Mouse (Mus musculus): ENCODE data around the gene Rpap2. TPM values are rescaled to one million over a fixed set of nuclear protein-coding genes. Genes with fewer than 3 reads are reported as not detected.

The Rpap2 gene
- total and polyA plus RNA-seq, 3 experiments = 10.8 to 13.8 TPM; not detected in 1

- Histone ChIP-seq H3K4me3 (ENCODE audit: control insufficient read depth in 1 of 2, insufficient read depth in 1 of 2, low read depth in 2 of 2, low read length in 2 of 2) (no peak overlapping the region), H3K9ac (ENCODE audit: control insufficient read depth, low read depth, low read length, poor library complexity, severe bottlenecking) (no peak overlapping the region), H3K4me1 (ENCODE audit: control insufficient read depth in 1 of 2, insufficient read depth in 2 of 2, low read length in 2 of 2) (no peaks in the 10 kb centered on the region), H3K36me3 (ENCODE audit: control insufficient read depth in 1 of 2, insufficient read depth in 2 of 2, low read length in 2 of 2) (peaks cover 0 to 2% of the 10 kb centered on the region in 2 experiments; a peak in 2 of 4 replicates), H3K27ac (ENCODE audit: control insufficient read depth, low read depth, low read length) (no peak overlapping the region), H3K27me3 (ENCODE audit: control insufficient read depth in 1 of 2, insufficient read depth in 2 of 2, low read length in 2 of 2) (no peaks in the 10 kb centered on the region), H3K9me3 (replicated peaks; ENCODE audit: insufficient read depth, low read length) (no peaks in the 10 kb centered on the region), H3K79me2 (ENCODE audit: control insufficient read depth, insufficient read depth, low read length, poor library complexity) (no peaks in the 10 kb centered on the region)
- peak; percentile 75 for DNase-seq (ENCODE audit: low read depth, low spot score)
- TF ChIP-seq CTCF (IDR thresholded peaks at IDR 0.05 in 2 of 3, conservative IDR thresholded peaks at IDR 0.05 in 1 of 3; ENCODE audit: control insufficient read depth in 1 of 3, insufficient read depth in 1 of 3, low read depth in 2 of 3, low read length in 3 of 3, poor library complexity in 1 of 3, severe bottlenecking in 1 of 3) (peak; percentile 72 to 84 (median 83)), RAD21 (IDR thresholded peaks at IDR 0.05; ENCODE audit: low read depth, low read length) (peak; percentile 90), SMC3 (IDR thresholded peaks at IDR 0.05; ENCODE audit: low read depth, low read length) (peak; percentile 90), ZC3H11A (IDR thresholded peaks at IDR 0.05; ENCODE audit: low read depth, low read length) (peak; percentile 86), POLR2AphosphoS2 (IDR thresholded peaks at IDR 0.05; ENCODE audit: low read length) (no peak), USF2 (IDR thresholded peaks at IDR 0.05; ENCODE audit: borderline replicate concordance in 1 of 2, insufficient read depth in 1 of 2, low read depth in 1 of 2, low read length in 2 of 2) (no peak), MYB (IDR thresholded peaks at IDR 0.05; ENCODE audit: low read depth, low read length) (no peak)
Measured at GRCm38 (mm10) chr5:107611224-107611623, 14.1 kb downstream of the Rpap2 start.

- Histone ChIP-seq H3K27ac (ENCODE audit: control insufficient read depth, low read depth, low read length) (no peak overlapping the region), H3K9ac (ENCODE audit: control insufficient read depth, low read depth, low read length, poor library complexity, severe bottlenecking) (no peak overlapping the region), H3K79me2 (ENCODE audit: control insufficient read depth, insufficient read depth, low read length, poor library complexity) (no peaks in the 10 kb centered on the region), H3K27me3 (ENCODE audit: control insufficient read depth in 1 of 2, insufficient read depth in 2 of 2, low read length in 2 of 2) (no peaks in the 10 kb centered on the region), H3K9me3 (replicated peaks; ENCODE audit: insufficient read depth, low read length) (no peaks in the 10 kb centered on the region), H3K4me1 (ENCODE audit: control insufficient read depth in 1 of 2, insufficient read depth in 2 of 2, low read length in 2 of 2) (peaks cover 11 to 15% of the 10 kb centered on the region in 2 experiments), H3K4me3 (ENCODE audit: control insufficient read depth in 1 of 2, insufficient read depth in 1 of 2, low read depth in 2 of 2, low read length in 2 of 2) (no peak overlapping the region), H3K36me3 (ENCODE audit: control insufficient read depth in 1 of 2, insufficient read depth in 2 of 2, low read length in 2 of 2) (peaks cover 0 to 13% of the 10 kb centered on the region in 2 experiments; a peak in 2 of 4 replicates)
- DNase-seq (ENCODE audit: low read depth, low spot score) = no peak
- TF ChIP-seq ZNF384 (IDR thresholded peaks at IDR 0.05; ENCODE audit: low read depth, low read length) (no peak), POLR2AphosphoS5 (IDR thresholded peaks at IDR 0.05; ENCODE audit: borderline replicate concordance, low read depth, low read length) (no peak), EP300 (IDR thresholded peaks at IDR 0.05; ENCODE audit: low read depth in 1 of 2, low read length in 2 of 2) (no peak), MYC (IDR thresholded peaks at IDR 0.05; ENCODE audit: low read depth, low read length) (no peak), NRF1 (IDR thresholded peaks at IDR 0.05; ENCODE audit: insufficient read depth, low read depth, low read length, poor library complexity, severe bottlenecking) (no peak)
Measured at GRCm38 (mm10) chr5:107617986-107618385, 20.8 kb downstream of the Rpap2 start.

- Histone ChIP-seq H3K79me2 (ENCODE audit: control insufficient read depth, insufficient read depth, low read length, poor library complexity) (no peaks in the 10 kb centered on the region), H3K9ac (ENCODE audit: control insufficient read depth, low read depth, low read length, poor library complexity, severe bottlenecking) (no peak overlapping the region), H3K36me3 (ENCODE audit: control insufficient read depth in 1 of 2, insufficient read depth in 2 of 2, low read length in 2 of 2) (peaks cover 0 to 13% of the 10 kb centered on the region in 2 experiments; a peak in 3 of 4 replicates), H3K4me3 (ENCODE audit: control insufficient read depth in 1 of 2, insufficient read depth in 1 of 2, low read depth in 2 of 2, low read length in 2 of 2) (no peak overlapping the region), H3K9me3 (replicated peaks; ENCODE audit: insufficient read depth, low read length) (no peaks in the 10 kb centered on the region), H3K27ac (ENCODE audit: control insufficient read depth, low read depth, low read length) (peak overlapping the region; percentile 52), H3K4me1 (ENCODE audit: control insufficient read depth in 1 of 2, insufficient read depth in 2 of 2, low read length in 2 of 2) (peaks cover 11 to 15% of the 10 kb centered on the region in 2 experiments), H3K27me3 (ENCODE audit: control insufficient read depth in 1 of 2, insufficient read depth in 2 of 2, low read length in 2 of 2) (no peaks in the 10 kb centered on the region)
- DNase-seq (ENCODE audit: low read depth, low spot score) = peak; percentile 75
- TF ChIP-seq ETS1 (IDR thresholded peaks at IDR 0.05; ENCODE audit: low read depth, low read length) (peak; percentile 92), TAL1 (IDR thresholded peaks at IDR 0.05; ENCODE audit: low read length) (peak; percentile 39), MAZ (IDR thresholded peaks at IDR 0.05; ENCODE audit: low read depth, low read length) (no peak), GATA1 (IDR thresholded peaks at IDR 0.05; ENCODE audit: low read depth, low read length) (peak; percentile 90), SMC3 (IDR thresholded peaks at IDR 0.05; ENCODE audit: low read depth, low read length) (no peak), TCF12 (IDR thresholded peaks at IDR 0.05; ENCODE audit: low read depth, low read length) (peak; percentile 87), RCOR1 (IDR thresholded peaks at IDR 0.05; ENCODE audit: low read depth, low read length) (0 out of 2 replicates have a peak, but pooled peaks have one; percentile 34), MYB (IDR thresholded peaks at IDR 0.05; ENCODE audit: low read depth, low read length) (peak; percentile 60), UBTF (IDR thresholded peaks at IDR 0.05; ENCODE audit: borderline replicate concordance, insufficient read depth, low read depth, low read length) (no peak), POLR2A (IDR thresholded peaks at IDR 0.05; ENCODE audit: control insufficient read depth in 1 of 2, insufficient read depth in 1 of 2, low read depth in 1 of 2, low read length in 2 of 2, poor library complexity in 1 of 2) (no peak), EP300 (IDR thresholded peaks at IDR 0.05; ENCODE audit: low read depth in 1 of 2, low read length in 2 of 2) (peak; percentile 86 to 88), SIN3A (IDR thresholded peaks at IDR 0.05; ENCODE audit: low read length) (0 out of 2 replicates have a peak, but pooled peaks have one; percentile 16), MYC (IDR thresholded peaks at IDR 0.05; ENCODE audit: low read depth, low read length) (0 out of 2 replicates have a peak, but pooled peaks have one; percentile 55), CTCF (IDR thresholded peaks at IDR 0.05 in 2 of 3, conservative IDR thresholded peaks at IDR 0.05 in 1 of 3; ENCODE audit: control insufficient read depth in 1 of 3, insufficient read depth in 1 of 3, low read depth in 2 of 3, low read length in 3 of 3, poor library complexity in 1 of 3, severe bottlenecking in 1 of 3) (no peak), POLR2AphosphoS2 (IDR thresholded peaks at IDR 0.05; ENCODE audit: low read length) (no peak), HCFC1 (IDR thresholded peaks at IDR 0.05; ENCODE audit: low read depth, low read length) (no peak), JUND (IDR thresholded peaks at IDR 0.05; ENCODE audit: low read depth, low read length) (no peak), BHLHE40 (IDR thresholded peaks at IDR 0.05; ENCODE audit: borderline replicate concordance, low read depth, low read length) (peak; percentile 59; the same call in 1 of the 2 replicates)
Measured at GRCm38 (mm10) chr5:107621327-107621726, 24.2 kb downstream of the Rpap2 start.

Measured in MEL (cell line).